Mouse (Mus musculus) layer of hippocampus, postnatal 25 days (tissue): Measurements from ENCODE around the gene Lrtm1. TPM values are rescaled to one million over a fixed set of nuclear protein-coding genes. Genes with fewer than 3 reads are reported as not detected.

Experiments
- DNase-seq, 2 experiments: peaks; one replicate each; pipeline ENCODE4 v3.0.0; 2022; ENCODE audit warnings: mixed read lengths in 2 of 2, low spot score in 1 of 2; ENCODE audit errors: extremely low spot score in 1 of 2
- total RNA-seq, 2 experiments: library from RNA; stranded (reverse); gene quantifications; 2 replicates each; pipeline ENCODE4 v1.2.3; 2021

The Lrtm1 gene
- not detected for total RNA-seq

DNA sequence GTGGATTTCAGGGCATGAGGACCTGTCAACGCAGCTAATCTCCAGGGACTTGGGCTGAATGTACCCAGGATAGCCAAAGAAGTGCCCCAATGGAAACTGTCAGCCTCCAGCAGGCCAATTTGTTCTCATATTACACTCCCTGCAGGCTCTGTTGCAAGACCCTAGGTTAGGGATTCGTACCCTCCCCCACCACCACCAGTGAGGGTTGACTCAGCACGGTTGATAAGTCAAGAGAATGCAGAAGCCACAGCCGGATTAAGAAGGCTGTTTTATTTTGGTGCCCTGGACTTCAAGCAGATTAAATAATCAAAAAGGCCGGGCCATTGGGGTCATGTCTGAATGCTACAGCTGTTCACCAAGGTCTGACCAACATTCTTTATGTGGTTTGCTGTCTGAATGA lies at the start of gene Lrtm1:
Gene Lrtm1, plus strand, starts transcription at position 326 of the 400 bp plus-strand sequence.
- DNase-seq: no peak

DNA sequence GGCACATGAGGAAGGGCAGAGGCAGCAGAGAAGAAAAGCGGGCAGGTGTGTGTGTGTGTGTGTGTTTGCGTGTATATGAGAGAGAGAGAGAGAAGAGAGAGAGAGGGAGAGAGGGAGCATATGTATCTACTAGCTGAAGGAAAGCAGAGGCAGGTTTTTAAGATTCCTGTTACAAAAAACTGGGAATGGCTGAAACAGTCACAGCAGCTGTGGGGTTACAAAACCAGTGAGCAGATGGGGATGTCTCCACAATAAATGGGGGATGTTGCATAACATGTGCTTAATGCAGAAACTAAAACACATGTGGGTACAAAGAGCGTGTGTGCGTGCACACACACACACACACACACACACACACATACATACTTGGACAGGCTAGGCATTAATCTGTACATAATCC lies 48.8 kb upstream of the Lrtm1 start:
- peak in 1 of 2 experiments; percentile 12 for DNase-seq

DNA sequence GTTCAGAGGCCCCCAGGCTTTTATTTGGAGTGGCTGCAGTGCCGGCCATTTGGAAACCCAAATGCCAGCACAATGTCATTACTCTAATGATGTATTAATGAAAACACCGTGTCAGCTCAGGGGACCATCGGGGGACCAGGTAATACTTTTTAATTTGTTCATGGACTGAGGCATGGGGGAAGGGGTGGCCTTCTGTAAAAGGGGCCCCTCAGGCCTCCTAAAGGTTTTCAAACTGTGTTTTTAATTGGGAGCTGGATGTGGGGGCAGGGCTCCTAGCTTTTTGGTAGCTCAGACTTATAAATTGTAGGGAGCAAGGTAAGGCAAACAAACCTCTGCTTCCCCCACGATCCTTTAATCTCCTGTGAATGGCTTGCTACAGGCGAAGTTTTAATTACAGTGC lies 45.4 kb upstream of the Lrtm1 start:
- no peak for DNase-seq

GRCm38 (mm10) chr14:28979230-28979629 lies 38.8 kb upstream of the Lrtm1 start:
- DNase-seq: no peak

DNA sequence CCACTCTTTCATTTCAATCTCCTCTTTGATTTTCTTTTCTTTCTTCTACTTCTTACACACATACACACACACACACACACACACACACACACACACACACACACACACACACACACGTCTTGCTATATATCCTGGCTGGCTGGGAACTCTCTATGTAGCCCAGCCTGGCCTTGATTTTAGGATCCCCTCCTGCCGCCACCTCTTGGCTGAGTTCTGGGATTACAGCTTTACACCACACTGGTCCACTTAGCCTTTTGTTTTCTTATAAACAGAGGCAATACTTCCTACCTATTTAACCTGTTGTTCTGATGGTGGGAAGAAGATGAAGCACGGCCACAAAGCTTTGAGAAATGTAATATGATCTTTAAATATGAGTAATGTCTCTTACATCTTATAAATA lies 37.5 kb upstream of the Lrtm1 start:
- no peak for DNase-seq

- DNase-seq: no peak
These were observed 33.7 kb upstream of the Lrtm1 start for GRCm38 (mm10) chr14:28984276-28984675.

- no peak for DNase-seq
These were observed 29.7 kb upstream of the Lrtm1 start for GRCm38 (mm10) chr14:28988211-28988900.

- DNase-seq: no peak
These were observed 21.4 kb upstream of the Lrtm1 start for GRCm38 (mm10) chr14:28996569-28996968.

GRCm38 (mm10) chr14:29005228-29005840 lies 12.7 kb upstream of the Lrtm1 start:
- no peak for DNase-seq

DNA sequence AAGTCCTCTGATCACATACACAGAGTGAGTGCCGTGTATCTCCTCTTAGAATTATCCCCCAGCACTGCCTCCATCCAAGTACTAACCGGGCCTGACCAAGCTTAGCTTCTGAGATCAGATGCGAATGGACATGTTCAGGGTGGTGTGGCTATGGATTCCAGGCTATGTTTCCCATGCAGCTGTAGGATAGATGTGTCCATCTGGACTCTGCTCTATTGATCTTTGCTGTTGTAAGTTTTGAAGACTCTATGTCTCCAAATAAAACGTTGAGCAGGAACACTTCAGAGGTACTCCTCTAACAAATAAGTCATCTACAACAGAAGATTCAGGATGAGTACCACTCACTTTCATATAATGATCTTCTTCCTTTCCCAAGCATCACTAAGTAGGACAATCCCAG lies 8.4 kb upstream of the Lrtm1 start:
- DNase-seq: no peak

DNA sequence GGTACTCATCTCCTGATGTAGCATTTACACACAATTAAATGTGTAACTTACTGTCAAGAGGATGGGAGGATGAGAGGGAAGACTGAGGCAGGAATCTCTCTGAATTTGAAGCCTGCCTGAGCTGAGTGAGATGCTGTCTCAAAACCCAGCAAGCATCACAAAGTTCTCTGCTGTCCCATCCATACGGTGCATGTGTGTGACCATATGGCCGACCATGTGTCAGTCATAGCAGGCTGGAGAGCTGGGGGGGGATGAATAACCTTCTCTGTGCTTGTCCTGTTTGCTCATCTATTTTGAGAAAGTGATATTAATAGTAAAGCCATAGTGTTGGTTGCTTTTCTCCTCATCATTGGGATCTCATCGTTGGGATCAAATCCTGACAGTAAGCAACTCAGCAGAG lies 4.8 kb upstream of the Lrtm1 start:
- peak in 1 of 2 experiments; percentile 41 for DNase-seq

DNA sequence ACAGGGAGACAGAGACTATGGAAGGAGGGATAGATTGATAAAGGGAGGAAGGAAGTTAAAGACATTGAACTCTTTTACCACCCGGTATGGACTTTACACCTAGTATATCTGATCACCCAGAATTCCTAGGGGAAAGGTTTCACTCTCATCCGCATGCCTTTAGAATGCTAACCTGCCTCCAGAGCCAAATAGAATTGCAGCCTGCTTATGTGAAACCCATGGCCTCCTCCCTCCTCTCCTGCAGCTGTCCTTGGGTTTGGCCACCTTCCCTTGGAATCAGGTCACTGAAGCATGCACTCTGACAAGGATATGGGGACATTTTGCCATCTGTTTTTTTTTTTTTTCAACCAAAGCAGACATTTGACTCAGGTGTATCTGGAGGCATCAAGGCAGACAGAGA lies 3.3 kb upstream of the Lrtm1 start:
- no peak for DNase-seq

DNA sequence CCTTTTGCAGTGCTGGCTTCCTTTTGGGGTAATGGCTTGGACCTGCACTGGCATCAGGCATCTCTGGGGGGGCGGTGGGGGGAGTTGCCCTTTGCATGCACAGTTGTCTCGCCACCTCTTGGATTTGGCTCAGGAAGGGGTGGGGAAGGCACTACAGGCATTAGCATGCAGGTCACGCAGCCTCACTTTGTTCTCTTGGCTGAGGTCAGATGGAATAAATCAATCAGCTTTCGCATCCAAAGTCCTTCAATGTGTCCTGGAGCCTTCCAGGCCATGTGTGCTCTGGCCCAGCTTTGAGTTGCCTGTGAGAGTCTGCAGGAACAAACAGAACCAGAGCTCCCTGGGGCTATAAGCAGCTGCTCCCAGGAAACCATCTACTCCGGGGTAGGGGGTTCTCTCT lies 2.1 kb upstream of the Lrtm1 start:
- DNase-seq: peak in 1 of 2 experiments; percentile 41

GRCm38 (mm10) chr14:29018316-29019000 lies 450 bp downstream of the Lrtm1 start:
- DNase-seq: no peak

DNA sequence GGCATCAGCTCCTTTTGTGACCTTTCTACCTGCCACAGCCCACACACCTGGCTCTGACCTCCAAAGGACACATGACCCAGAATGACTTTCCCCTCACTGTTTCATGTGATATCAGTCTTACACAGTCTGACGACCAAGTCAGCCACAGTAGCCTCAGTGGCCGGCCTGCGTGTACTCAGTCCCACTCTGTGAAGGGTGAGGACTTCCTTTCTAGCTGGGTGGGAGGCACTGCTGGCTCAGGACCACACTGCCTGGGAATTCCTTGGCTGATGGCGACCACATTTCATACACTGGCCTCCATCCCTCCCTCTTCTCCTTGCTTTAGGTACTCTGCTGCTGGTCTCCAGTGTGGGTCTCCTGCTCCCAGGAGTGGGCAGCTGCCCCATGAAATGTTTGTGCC lies 3.3 kb downstream of the Lrtm1 start:
- no peak for DNase-seq

- DNase-seq: no peak
These were observed 5.2 kb downstream of the Lrtm1 start for GRCm38 (mm10) chr14:29023246-29023645.

- no peak for DNase-seq
These were observed 7.3 kb downstream of the Lrtm1 start for GRCm38 (mm10) chr14:29025335-29025734.

DNA sequence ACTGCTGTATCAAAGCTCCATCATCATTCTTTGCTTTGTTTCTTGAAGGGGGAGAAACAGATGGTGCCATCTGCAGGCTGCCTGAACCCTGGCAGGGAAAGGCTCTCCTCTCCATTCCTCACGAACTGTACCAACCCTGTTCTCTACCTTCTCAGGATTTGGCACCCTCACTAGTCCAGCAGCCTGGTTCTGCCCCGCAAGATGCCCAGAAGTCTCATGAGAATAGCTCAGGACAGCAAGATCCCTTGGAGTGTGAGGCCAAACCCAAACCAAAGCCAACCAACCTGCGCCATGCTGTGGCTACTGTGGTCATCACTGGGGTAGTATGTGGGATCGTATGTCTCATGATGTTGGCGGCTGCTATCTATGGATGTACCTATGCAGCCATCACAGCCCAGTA lies 9.3 kb downstream of the Lrtm1 start:
- no peak for DNase-seq

- DNase-seq: no peak
These were observed 10.5 kb downstream of the Lrtm1 start for GRCm38 (mm10) chr14:29028391-29029106.

GRCm38 (mm10) chr14:29029107-29029469 lies 11.1 kb downstream of the Lrtm1 start:
- no peak for DNase-seq

GRCm38 (mm10) chr14:29029896-29030420 lies 11.9 kb downstream of the Lrtm1 start:
- no peak for DNase-seq
